Mouse (Mus musculus): Measurements from ENCODE around the gene Fam166b.

DNA sequence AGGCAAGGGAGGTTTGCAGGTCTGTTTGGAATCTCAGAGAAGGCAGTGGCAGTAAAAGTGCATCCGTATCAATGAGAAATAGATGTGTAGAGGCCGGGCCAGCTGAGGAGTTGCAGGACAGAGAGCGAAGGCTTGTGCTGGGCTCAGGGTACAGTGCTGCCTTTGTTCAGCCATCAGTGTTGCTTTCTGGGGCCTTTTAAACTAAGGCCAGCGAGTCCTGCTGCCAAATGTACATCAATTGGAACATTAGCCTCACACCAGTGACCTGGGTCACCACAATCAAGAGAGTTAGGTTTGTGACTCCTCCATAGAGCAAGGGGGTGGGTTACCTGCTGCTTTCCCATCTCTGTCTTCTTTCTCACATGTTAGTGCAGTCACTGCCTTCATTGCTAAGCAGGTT is 30.9 kb downstream of the Fam166b start:
- TF ChIP-seq CTCF (IDR thresholded peaks at IDR 0.05; ENCODE audit: control insufficient read depth, insufficient read depth, insufficient replicate concordance, low read depth, low read length) (no peak), POLR2A (IDR thresholded peaks at IDR 0.05; ENCODE audit: control insufficient read depth, low read depth, low read length) (no peak)
